Mouse (Mus musculus) retina, embryonic 14.5 days (tissue): ENCODE measurements at regions not wholly inside any gene's neighbourhood (a gene's known extent, or its start where the extent isn't known, plus 50 kb on each side); places are given as distances from the start of the nearest gene placed in this dataset.
A peak's percentile ranks its signal among the peaks of the same experiment; 100 is the strongest.

Source experiments
- DNase-seq: peaks from one replicate; pipeline ENCODE4 v3.0.0-alpha.2; 2015; ENCODE audit warnings: low spot score

GRCm38 (mm10) chr13:49863846-49864245 is 65.0 kb upstream of the Gm30302 start:
- peak; percentile 67 for DNase-seq

GRCm38 (mm10) chr13:49849579-49850311 is 50.9 kb upstream of the Gm30302 start:
- no peak for DNase-seq
